Mouse (Mus musculus): ENCODE measurements around the gene Rpl14.

The Rpl14 gene

DNA sequence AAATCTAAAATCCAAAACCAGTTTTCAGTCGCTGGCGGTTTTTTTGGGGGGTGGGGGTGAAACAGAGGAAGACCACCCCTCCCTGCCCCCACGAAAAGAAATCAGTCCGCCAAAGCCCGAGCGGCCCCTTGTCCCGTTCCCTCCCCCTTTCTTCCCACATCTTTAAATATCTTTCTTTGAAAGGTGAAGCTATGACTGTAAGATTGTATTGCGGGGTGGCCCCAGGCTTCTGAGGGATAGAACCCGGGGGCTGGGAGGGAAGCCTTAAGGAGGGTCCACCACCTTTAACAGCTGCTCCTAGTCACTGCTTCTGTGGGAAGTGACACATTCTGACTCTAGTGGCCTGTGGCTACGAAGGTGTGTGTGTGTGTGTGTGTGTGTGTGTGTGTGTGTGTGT is 32.3 kb downstream of the Rpl14 start:
- no peak for DNase-seq (ENCODE audit: low spot score)

DNA sequence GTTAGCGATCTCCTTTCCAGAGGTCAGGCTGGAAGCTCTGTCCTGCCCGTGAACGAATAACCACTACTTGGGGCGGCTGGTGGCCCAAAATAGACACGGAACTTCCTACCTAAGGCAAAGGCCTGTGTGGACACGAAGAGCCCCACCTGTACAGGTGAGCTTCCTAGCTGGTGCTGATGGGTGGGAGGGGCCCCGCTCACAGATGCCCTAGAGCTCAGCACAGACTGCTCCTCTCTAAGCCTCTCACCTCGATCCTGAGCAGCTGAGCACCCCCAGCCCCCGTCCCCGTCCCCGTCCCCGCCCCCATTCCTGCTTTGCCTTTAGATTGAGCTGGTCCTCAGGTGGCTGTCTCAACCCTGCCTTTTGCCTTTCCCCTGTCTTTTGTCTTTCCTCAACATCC is 32.7 kb downstream of the Rpl14 start:
- DNase-seq (ENCODE audit: low spot score), result no peak

DNA sequence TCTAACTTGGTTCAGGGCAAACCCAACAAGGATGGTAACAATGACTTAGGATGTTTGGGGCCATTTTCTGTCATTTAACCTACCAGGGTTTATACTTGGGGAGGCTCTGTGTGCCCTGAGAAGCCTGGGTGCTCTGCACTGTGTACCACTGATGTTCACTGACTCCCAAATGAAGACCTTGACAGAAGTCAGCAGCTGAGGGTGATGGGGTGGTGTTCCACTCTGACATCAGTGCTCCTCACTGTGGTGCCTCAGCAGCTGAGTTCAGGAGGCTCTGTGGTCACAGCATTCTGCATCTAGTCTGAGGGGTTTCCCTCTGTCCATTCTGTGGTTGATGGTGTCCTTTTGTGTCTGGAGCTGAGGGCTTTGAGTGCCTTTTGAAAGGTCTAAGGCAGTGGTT is 39.8 kb downstream of the Rpl14 start:
- DNase-seq (ENCODE audit: low spot score), result no peak

DNA sequence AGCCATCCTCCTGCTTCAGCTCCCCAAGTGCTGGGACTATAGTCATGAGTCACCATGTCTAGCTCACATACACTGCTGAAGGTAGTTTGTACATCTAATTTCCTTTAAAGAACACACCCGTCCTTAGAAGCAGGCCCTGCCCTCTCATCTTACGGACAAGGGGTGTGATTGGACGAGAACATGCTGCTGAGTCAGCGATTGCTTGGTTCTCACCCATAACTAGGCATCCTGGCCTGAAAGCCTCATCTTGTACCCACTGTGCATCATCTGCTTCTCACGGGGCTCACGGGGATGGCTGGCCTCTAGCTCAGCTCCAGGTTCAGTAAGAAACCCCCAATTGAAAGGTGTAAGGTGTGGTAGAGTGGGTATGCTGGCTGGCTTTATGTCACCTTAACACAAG is 42.8 kb downstream of the Rpl14 start:
- DNase-seq (ENCODE audit: low spot score), result no peak

DNA sequence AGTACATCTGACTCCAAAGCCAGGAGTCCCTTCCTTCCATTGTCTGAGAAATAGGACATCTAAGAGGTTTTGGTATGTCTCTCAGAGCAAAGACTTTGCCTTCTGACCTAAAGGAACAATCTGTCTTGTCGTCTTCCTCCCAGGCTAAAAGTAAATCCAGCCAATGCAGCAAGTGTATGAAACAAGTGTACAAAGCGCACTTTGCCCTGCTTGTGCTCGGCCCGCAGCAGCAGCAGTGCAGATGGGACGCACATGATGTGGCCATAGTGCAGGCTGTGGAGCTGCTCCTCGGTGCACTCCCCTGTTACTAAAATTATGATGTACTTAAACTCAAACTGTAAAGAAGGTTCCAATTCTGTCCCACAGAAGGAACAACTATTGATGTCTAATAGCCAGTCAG is 46.9 kb downstream of the Rpl14 start:
- no peak for DNase-seq (ENCODE audit: low spot score)

DNA sequence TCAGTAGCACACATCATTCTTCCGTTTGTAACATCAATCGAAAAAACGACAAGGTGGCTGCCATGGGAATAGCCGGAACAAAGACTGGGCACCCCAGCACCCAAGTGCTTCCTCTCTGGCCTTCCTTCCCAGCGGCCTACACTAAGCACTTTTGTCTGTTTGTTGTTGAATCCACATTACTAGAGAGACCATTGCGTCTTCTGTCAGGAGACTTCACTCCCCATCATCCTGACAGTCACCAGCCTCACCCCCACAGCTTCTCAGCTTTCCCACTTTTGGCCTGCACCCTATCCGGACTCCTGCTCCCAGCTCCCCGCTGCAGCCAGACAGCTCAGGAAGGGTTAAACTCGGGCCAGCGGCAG is 48.1 kb downstream of the Rpl14 start:
- no peak for DNase-seq (ENCODE audit: low spot score)

DNA sequence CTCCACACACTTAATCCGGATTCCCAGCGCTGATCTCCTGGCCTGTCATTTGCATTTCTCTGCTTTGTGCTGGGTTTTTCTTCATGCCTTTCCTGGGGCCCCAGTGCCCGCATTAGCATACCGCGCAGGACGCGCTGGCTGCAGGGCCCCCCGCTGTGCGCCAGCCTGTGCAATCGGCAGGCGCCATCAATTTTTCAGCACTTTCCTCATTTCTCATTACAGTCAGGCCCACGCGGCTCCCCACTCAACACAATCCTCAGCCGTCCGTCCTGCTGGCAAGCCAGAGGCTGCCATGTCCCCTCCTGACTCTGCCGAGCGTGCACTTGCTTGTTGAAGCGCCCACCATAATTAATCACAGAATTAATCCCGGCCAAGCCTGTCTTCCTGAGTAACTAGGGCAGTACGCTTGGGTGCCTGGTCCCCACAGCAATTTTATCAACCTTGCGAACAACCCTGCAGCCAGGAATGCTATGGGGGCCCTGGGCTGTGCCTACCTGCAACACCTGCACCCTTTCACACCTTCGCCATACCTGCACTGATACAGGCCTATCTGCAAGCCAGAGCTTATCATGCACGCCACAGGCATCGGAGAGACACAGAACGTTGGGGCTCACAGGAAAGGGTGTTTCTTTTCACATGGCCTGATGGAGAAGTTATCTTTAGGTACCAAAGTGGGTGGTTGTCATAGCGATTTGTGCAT is 48.6 kb downstream of the Rpl14 start:
- no peak for DNase-seq (ENCODE audit: low spot score)

DNA sequence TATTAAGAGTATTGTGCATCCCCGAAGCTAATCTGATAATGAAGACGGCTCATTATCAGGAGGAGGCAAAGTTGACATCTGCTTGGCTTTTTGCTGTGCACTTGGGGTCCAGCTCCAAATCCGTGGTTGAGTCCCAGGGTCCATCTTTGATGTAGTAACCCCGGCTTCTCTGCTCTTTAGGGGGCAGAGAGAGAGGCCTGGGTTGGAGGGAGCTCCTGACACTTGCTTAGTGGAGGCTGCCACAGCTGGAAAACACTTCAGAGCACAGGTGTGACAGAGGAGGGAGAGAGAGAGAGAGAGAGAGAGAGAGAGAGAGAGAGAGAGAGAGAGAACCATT is 49.1 kb downstream of the Rpl14 start:
- DNase-seq (ENCODE audit: low spot score), result no peak
